Mouse (Mus musculus) spleen, adult 12 weeks (tissue): Measurements from ENCODE around the gene Srrt.
"Not testable (repeated sequence)": the region's sequence is repeated elsewhere in the genome, so short reads cannot be mapped to it uniquely, and the experiment has no call there.

Source experiments
- DNase-seq: peaks from one replicate; pipeline ENCODE4 v3.0.0; 2022; ENCODE audit warnings: low spot score

Gene Srrt

DNA sequence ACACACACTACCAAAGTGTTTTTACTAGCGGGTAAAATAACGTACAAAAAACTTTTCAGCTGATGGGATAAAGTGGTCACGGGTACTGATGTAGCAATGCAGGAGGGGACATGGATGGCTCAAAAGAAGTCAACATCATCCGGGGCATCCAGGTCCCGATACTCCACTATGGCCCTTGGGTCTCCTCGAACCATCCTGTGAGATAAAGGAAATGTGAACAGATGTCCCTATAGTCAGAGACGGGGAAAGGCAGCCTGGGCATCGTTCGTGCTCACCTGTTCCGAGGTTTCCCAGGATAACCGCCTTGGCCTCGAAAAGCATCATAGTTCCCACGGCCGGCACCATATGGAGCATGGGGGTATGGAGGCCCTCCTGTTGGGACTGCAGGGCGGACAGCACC, 11.8 kb downstream of the Srrt start:
- DNase-seq, result no peak

DNA sequence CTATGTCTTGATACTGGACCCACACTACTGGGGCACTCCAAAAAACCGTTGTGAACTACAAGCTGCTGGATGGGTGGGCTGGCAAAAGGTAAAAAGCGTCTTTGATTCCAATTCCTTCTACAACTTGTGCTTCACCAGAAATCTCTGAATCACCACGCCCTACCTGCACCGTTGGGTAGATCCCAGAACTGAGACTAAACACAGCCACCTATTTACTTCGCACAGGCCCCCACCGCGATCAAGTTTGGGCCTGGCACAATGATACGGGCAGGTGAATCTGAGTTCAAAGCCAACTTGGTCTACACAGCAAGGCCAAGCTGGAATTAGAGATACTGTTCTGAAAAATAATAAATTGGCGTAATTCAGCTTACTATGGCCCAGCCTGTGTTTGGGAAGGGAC, 12.2 kb downstream of the Srrt start:
- DNase-seq, result no peak

DNA sequence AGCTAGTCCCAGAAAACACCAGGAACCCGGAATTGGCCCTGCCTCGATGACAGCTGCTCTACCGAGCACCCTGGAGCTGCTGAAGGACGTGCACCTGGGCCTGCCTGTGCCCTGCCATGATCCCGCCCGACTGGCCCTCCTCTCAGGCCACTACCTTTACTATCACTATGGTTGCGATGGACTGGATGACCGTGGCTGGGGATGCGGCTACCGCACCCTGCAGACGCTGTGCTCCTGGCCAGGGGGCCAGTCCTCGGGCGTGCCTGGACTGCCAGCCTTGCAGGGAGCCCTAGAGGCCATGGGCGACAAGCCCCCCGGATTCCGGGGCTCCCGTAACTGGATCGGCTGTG, 12.8 kb downstream of the Srrt start:
- no peak for DNase-seq

DNA sequence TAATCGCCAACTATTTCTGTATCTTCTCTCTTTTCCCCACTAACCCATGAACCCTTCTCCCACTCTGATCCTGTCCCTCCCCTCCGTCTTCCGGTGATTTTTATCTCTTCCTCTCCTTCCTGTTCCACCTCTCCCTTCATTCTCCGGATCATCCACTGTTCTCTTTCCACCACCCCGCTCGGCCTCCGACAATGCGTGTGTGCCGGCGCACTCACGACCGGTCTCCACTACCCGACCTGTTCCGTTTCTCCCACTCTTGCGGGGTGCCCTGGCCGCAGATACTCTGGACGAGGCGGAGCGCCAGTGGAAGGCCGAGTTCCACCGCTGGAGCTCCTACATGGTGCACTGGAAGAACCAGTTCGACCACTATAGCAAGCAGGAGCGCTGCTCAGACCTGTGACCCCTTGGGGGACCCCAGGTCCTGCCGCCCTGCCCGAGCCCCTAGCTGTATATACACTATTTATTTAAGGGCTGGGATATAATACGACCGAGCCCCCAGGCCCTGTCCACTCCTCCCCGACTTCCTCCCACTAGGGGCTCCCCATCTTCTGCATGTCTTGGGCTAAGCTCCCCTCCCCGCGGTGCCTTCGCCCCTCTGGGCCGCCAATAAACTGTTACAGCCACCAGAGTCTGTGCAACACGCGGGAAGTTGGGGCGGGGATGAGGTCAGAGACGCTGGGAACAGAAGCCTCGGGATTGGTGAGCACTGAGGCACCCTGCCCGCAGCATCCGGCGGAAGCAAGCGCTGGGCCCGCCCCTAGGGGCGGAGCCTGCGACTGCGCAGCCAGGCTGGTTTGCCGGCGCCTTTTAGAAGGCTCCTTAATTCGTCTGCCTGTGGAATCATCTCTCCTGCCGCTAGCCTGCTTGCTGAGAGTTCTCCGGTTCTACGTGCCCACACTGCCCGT, 13.4 kb downstream of the Srrt start, which contains the start of gene Ufsp1:
Ufsp1 (plus strand) TSS at position 791 of the 905 bp plus-strand sequence.
- DNase-seq, result peak; percentile 89

DNA sequence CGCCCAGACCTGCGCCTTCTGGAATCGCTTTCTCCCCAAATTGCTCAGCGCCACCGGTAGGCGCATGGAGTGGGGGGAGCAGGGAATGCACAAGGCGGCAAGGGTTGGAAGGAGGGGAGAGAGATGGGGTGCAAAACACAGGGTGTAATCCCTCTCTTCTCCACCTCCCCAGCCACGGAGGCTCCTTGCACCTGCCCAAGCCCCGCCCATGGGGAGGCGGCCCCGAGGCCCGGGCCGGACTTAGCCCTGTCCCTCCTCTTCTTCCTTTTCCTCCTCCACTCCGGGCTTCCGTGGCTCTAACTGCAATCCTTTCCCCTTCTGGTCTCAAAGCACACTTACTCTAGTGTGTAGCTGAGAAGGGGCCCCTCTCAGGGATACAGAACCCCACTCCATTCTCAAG, 14.2 kb downstream of the Srrt start:
- peak; percentile 77 for DNase-seq

DNA sequence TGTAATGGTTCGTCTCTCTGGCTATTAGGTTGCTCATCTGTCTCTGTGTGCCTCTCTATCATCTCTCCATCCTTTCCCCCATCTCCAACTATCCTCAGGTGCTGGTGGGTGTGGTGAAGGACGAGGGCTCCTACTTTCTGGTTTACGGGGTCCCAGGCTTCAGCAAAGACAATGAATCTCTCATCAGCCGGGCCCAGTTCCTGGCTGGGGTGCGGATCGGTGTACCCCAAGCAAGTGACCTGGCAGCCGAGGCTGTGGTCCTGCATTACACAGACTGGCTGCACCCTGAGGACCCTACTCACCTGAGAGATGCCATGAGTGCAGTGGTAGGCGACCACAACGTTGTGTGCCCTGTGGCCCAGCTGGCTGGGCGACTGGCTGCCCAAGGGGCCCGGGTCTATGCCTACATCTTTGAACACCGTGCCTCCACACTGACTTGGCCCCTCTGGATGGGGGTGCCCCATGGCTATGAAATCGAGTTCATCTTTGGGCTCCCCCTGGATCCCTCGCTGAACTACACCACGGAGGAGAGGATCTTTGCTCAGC, 16.0 kb downstream of the Srrt start:
- no peak for DNase-seq

DNA sequence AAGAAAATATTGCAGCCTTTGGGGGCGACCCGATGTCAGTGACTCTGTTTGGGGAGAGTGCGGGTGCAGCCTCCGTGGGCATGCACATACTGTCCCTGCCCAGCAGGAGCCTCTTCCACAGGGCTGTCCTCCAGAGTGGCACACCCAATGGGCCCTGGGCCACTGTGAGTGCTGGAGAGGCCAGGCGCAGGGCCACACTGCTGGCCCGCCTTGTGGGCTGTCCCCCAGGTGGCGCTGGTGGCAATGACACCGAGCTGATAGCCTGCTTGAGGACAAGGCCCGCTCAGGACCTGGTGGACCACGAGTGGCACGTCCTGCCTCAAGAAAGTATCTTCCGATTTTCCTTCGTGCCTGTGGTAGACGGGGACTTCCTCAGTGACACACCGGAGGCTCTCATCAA, 16.8 kb downstream of the Srrt start:
- peak; percentile 86 for DNase-seq

DNA sequence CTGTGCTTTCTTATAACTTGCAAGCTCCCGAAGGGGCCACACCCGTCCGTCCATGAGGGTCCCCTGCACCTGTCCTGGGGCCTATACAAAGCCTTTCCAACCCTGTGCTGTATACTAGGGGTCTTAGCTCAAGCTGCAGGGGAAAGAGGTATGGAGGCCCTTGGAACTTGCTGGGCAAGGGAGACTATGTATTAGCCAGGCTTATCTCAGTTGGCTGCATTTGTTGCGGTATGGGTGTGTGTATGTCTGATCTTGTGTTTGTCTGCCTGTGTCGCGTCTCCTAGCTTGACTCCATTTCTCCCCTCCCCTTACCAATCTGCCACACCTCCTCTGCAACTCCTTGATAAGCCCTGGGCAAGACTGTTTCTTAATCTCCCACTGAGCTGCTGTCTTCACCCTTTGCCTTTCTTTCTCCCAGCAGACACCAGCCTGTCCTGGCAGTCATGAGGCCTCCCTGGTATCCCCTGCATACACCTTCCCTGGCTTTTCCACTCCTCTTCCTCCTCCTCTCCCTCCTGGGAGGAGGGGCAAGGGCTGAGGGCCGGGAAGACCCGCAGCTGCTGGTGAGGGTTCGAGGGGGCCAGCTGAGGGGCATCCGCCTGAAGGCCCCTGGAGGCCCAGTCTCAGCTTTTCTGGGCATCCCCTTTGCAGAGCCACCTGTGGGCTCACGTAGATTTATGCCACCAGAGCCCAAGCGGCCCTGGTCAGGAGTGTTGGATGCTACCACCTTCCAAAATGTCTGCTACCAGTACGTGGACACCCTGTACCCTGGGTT, 17.7 kb downstream of the Srrt start:
- DNase-seq, result peak; percentile 77

DNA sequence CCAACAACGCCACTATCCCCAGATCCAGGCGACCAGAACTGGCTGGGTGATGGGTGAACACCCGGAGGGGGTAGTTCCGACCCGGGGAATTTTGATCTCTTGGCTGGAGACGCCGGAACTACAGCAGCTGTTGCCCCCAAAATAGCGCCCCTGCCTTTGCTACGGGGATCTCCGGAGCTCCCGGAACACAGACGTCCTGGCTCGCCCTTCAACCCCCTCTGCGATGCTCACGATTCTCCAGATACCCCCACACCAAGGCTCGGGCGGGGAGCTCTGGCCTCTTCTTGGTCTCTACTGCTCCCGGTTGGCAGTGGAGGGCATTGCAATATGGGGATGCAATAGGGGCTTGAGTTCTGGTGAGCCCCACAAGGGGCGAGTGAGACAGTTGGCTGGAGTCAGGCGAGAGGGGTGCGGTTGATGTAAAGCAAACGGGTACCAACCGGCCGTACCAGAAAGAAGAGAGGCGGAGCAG, 18.4 kb downstream of the Srrt start:
- DNase-seq, result no peak

DNA sequence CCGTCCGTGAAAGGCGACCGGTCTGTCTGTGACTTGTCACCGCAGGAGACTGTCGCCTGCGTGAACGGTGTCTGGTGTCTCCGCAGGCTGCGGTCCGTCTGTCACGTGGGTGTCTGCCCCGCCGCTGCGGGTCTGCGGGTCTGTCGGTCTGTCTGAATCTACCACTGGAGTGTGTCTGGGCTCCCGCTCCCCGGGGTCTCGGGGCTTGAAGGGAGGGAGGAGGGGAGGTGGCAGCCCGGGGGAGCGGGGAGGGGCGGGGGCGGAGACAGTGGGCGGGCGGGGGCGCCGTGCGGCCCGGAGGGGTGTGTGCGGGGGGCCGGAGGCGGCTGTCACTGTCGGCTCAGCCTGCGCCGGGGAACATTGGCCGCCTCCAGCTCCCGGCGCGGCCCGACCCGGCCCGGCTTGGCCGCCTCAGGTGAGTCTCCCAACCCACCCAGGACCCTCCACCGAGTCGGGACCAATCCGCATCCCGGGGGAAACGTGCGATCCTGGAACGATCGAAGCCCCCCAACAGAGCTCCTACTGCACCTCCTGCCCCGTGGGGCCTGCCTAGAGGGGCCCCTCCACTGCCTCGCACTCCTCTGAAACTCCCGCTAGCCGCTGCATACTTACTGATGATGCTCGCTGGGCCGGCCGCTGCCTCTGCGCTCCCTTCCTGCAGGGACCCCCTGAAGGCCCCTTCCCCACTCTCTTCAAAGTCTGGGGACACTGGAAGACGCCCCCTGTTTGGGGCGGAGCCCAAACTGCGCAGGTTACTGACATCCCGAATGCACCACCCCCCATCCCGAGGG, 19.3 kb downstream of the Srrt start:
- peak; percentile 34 for DNase-seq

DNA sequence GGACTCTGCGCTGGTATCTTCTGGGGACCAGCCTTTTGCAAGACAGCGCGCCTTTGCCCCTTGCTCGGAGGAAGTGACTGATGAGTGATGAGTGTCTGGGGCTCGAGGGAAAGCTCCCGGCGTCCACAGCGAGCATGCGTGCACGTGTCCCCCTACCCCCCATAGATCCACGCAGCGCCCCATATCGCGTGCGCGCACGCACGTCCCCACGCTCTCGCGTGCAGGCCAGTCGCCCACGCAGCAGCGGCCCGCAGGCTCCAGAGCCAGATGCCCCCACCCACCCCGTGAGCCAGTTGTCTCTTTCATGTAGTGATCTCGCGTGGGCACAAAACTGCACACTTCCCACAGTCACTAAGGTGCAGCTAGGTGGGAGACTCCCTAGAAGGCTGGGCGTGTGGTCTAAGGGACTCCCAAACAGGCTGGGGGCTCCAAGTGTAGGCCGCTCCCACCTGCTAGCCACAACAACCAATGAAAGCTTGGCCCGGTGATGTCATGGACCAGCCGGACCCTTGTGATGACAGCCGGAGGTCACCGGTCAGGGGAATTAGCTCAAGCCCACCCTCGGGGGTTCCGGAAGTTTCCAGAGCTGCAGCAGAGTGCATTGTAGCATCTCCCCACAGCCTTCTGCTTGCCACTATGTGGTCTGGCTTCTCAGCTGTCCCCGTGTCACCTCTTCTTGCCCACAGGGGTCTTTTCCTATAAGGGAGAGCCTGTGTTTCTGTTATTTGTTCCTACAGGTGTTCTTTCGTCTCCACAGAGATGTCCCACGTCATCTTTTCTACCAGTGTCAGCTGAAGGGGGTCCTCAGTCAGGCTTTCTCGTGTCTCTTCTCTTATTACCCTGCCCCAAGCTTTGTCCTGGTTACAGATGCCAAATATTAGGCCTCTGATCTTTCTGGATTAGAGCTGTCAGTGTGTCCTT, 20.2 kb downstream of the Srrt start, which contains the start of gene Ache:
Ache (plus strand) TSS at position 488 of the 921 bp plus-strand sequence.
- no peak for DNase-seq

DNA sequence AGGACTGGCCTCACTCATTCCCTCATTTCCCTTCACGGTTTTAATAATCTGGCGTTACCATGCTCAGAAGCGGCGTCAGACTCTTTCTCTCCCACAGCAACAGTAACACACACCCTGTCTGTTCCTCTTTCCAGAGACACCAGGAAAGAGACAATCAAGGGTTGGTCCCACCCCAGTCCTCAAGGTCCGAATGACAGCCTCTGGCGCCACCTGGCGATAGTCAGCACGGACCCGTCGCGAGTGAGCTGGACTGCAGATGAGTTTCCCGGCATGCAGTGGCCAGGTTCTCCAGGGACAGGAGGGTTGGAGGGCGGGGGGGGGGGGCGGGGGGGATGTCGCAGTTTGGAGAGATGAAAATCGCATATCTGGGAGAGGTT, 20.8 kb downstream of the Srrt start:
- DNase-seq, result peak; percentile 74

DNA sequence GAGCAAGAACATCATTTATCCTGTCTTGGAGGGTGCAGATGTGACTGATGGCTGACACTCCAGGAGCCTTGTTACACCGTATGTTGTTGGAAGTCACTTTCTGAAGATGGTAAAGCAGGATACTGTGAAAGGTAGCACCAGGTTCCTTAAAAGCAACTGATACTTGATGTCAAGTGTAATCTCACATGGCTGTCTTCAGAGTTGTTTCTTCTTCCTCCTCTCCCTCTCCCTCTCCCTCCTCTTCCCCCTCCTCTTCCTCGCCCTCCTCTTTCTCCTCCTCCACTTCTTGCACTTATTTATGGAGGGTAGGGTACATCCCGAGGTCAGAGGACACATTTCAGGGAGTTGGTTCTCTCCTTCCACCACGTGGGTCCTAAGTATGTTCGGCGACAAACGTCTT, 21.5 kb downstream of the Srrt start:
- DNase-seq, result no peak

DNA sequence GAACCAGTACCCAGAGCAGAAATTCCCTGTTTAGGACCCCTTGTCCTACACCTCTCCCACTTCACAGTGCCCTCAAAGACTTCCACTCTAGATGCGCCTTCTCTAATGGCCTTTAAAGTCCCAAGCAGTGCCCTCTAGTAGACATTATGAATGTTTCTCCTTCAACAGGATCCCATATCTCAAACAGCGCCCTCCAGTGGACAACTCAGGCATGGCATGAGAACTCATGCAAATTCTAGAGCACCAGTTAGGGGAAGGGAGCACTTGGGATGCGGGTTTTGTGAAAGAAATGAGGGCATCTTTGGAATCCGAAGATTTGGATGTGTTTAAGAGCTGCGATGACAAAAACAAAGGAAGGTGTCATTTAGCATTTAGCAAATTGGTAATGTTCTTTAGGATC, 22.4 kb downstream of the Srrt start:
- peak; percentile 70 for DNase-seq

DNA sequence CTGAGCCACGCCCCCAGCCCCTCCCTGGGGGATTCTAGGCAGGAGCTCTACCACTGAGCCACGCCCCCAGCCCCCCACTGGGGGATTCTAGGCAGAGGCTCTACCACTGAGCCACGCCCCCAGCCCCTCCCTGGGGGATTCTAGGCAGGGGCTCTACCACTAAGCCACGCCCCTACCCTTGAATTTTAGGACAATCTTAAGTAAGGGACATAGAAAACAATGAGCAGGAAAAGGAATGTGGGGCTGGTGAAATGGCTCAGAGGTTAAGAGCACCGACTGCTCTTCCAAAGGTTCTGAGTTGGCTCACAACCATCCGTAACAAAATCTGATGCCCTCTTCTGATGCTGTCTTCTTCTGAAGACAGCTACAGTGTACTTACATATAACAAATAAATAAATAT, 23.1 kb downstream of the Srrt start:
- not testable (repeated sequence) for DNase-seq

DNA sequence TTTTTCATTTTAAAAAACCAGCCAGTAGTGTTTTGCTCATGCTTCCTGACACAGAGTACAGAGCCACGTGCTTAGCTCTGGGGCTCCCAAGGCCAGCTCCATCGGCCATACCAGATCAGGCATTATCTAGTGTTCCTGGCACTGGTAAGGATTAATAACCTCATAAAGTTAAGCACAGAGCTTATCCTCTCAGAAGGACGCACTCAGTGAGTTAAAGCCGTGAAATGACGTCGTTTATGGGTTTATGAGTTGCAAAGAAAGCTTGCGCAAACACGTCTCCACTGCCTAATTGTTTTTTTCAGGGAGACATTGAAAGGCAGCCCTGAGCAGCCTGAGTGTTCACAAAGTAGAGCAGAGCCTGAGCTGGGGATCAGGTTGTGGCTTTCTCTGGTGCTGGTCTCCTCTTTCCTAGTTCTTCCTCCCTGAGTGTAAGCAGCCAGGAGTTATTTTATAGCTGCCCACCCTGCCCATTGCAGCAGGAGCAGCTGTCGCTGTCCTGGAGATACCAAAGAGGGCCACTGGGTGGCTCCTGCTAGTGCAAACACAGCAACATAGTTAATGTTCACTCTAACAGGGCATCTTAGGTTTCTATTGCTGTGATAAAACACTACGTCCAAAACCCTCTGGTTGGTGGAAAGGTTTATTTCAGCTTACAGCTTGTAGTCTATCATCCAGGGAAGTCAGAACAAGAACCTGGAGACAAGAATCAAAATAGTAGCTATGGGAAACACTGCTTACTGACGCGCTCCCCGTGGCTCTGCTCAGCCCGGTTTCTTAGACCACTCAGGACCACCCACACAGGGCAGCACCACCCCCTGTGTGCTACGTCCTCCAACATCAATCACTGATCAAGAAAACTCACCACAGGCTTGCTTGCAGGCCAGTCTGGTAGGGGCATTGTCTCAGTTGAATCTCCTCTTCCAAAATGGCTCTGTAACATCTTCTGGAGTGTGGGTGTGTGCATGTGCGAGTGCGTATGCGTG, 29.8 kb downstream of the Srrt start:
- no peak for DNase-seq

DNA sequence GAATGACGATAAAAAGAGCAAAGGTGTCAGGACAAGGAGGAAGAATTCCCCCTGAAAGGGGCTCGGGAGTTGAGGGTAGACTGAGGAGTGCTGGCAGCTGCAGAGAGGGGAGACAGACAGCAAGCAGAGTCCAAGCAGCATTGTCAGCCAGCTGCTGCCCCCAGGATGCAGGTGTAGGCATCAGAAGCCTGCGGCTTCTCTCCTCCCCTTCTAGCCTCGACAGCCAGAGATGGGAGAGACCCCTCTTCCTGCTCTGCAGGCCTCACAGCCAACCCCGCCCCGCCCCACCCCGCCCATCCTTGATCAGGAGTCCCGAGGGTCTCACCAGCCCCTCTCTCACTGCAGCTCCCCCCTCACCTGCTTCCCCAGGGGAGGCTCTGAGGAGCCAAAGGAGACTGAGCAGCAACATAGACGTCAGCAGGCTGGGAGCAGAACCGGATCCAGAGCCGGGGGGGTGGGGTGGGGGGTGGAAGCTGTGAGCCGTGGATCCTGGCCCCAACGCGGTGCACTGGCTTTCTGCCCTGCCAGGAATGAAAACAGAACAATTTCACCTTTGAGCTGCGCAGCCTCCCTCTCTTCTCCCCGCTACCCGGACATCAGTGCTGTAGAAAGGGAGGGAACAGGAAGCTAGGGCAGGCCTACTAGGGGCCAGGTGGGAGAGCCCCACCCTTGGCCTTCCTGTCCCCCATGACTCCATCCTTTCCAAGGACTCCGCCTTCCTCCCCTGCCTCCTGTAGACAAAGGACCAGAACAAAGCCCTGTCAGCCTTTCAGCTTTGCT, 39.2 kb downstream of the Srrt start:
- no peak for DNase-seq

DNA sequence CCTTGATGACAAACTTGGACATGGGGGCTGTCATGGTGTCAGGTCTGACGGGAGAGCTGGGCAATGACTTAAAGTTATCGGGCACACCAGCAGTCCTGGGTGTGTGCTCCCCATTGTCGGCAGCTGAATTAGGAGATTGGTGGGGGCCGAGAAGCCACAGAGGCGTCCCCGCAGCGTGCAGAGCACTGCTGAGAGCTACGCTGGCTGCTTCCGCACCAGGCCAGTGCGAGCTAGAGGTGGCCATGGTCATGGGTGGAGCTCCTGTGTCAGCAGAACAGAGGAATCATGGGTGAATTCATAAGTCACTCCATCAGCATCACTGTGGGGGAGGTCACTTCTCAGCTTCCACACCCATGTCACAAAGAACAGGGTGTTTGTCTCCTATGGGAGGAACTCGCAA, 42.7 kb downstream of the Srrt start:
- no peak for DNase-seq
